Mouse (Mus musculus) 416B (cell line): ENCODE results near the gene Sirt5.
A peak's percentile ranks its signal among the peaks of the same experiment; 100 is the strongest.

ENCODE experiments used
- DNase-seq: peaks from one replicate; pipeline ENCODE4 v3.0.0; 2011; ENCODE audit warnings: low read depth

Sirt5 gene

GRCm38 (mm10) chr13:43374205-43374604 is 8.9 kb downstream of the Sirt5 start:
- DNase-seq, result no peak

- DNase-seq, result no peak
These were observed 9.7 kb downstream of the Sirt5 start for GRCm38 (mm10) chr13:43374918-43375432.

GRCm38 (mm10) chr13:43379989-43380388 is 14.7 kb downstream of the Sirt5 start:
- no peak for DNase-seq

GRCm38 (mm10) chr13:43385321-43385720 is 20.0 kb downstream of the Sirt5 start:
- no peak for DNase-seq

- DNase-seq, result no peak
These were observed 32.5 kb downstream of the Sirt5 start for GRCm38 (mm10) chr13:43397700-43398296.

- DNase-seq, result peak; percentile 94
These were observed 33.2 kb downstream of the Sirt5 start, which contains the start of gene Nol7 for GRCm38 (mm10) chr13:43398297-43399080. Gene Nol7 (plus strand): TSS chr13:43398390.

GRCm38 (mm10) chr13:43399576-43399975 is 34.3 kb downstream of the Sirt5 start:
- DNase-seq, result peak; percentile 31

GRCm38 (mm10) chr13:43412311-43412710 is 47.0 kb downstream of the Sirt5 start:
- DNase-seq, result peak; percentile 40

- DNase-seq, result no peak
These were observed 48.3 kb downstream of the Sirt5 start for GRCm38 (mm10) chr13:43413611-43414010.

- no peak for DNase-seq
These were observed 50.0 kb downstream of the Sirt5 start for GRCm38 (mm10) chr13:43415249-43415648.

- peak; percentile 38 for DNase-seq
These were observed 63.1 kb downstream of the Sirt5 start for GRCm38 (mm10) chr13:43428436-43428835.

GRCm38 (mm10) chr13:43433395-43433794 is 68.1 kb downstream of the Sirt5 start:
- no peak for DNase-seq

- DNase-seq, result no peak
These were observed 75.1 kb downstream of the Sirt5 start for GRCm38 (mm10) chr13:43440376-43440775.

- no peak for DNase-seq
These were observed 77.3 kb downstream of the Sirt5 start for GRCm38 (mm10) chr13:43442551-43442950.

- no peak for DNase-seq
These were observed 78.4 kb downstream of the Sirt5 start for GRCm38 (mm10) chr13:43443706-43444105.

- no peak for DNase-seq
These were observed 79.4 kb downstream of the Sirt5 start for GRCm38 (mm10) chr13:43444717-43445116.
